Mouse (Mus musculus) heart, embryonic 16.5 days (tissue): Measurements from ENCODE around the gene Cyp1a1. TPM values are rescaled to one million over a fixed set of nuclear protein-coding genes. Genes with fewer than 3 reads are reported as not detected.

ENCODE experiments used
- ATAC-seq: fragments of 200-750 bp; cut with Nextera tagmentation; replicated peaks from 2 replicates; pipeline ENCODE4 v1.8.0; 2017; ENCODE audit warnings: moderate number of reproducible peaks; ENCODE audit not compliant: insufficient read depth, low FRiP score; ENCODE audit errors: extremely low read depth
- H3K27ac ChIP-seq: fragments of 300-500 bp; sonication (generic); 2 replicates; pipeline ENCODE4 v1.5.1; 2014; ENCODE audit warnings: mild to moderate bottlenecking, low read length, control low read depth, moderate library complexity
- H3K27me3 ChIP-seq: fragments of 300-500 bp; sonication (generic); 2 replicates; pipeline ENCODE4 v1.6.1; 2014; ENCODE audit warnings: low read length, mixed read lengths; ENCODE audit not compliant: control insufficient read depth, insufficient read depth
- H3K36me3 ChIP-seq: fragments of 300-500 bp; sonication (generic); 2 replicates; pipeline ENCODE4 v1.6.1; 2014; ENCODE audit not compliant: control insufficient read depth, insufficient read depth
- H3K4me1 ChIP-seq: fragments of 300-500 bp; sonication (generic); 2 replicates; pipeline ENCODE4 v1.6.1; 2014; ENCODE audit warnings: low read length, mixed read lengths; ENCODE audit not compliant: control insufficient read depth, insufficient read depth
- H3K4me2 ChIP-seq: fragments of 300-500 bp; sonication (generic); 2 replicates; pipeline ENCODE4 v1.6.1; 2014; ENCODE audit warnings: low read depth, mild to moderate bottlenecking, control low read depth, low read length
- H3K4me3 ChIP-seq: fragments of 300-500 bp; sonication (generic); 2 replicates; pipeline ENCODE4 v1.5.1; 2014; ENCODE audit warnings: mild to moderate bottlenecking, control low read depth, low read length
- H3K9ac ChIP-seq: fragments of 300-500 bp; sonication (generic); 2 replicates; pipeline ENCODE4 v1.6.1; 2014; ENCODE audit warnings: low read length, control low read depth
- H3K9me3 ChIP-seq: fragments of 300-500 bp; sonication (generic); replicated peaks from 2 replicates; pipeline ENCODE4 v1.6.1; 2016; ENCODE audit warnings: low read length; ENCODE audit not compliant: control insufficient read depth
- WGBS: fragments of 180-500 bp; shearing (Covaris S2); extraction: QIAGEN DNeasy Blood & Tissue Kit; methylation state at CpG from one replicate; pipeline ENCODE4 v1.1.7; 2014; 5-methylcytosine and 5-hydroxymethylcytosine counted together
- polyA plus RNA-seq: library from polyadenylated mRNA; unstranded; fragments of >200 nt; fragmentation: Nextera tagmentation; extraction: Ambion mirVana; gene quantifications from 2 replicates; pipeline ENCODE4 v1.2.1, GENCODE M21; 2015

The Cyp1a1 gene
- polyA plus RNA-seq, 1 experiment from 2014 or later = not detected

GRCm38 (mm10) chr9:57644442-57644943 is 43.2 kb upstream of the Cyp1a1 start:
- ATAC-seq = no peak
- Histone ChIP-seq H3K4me2 (peak overlapping the region; percentile 88), H3K4me3 (peak overlapping the region; percentile 85), H3K36me3 (no peaks in the 10 kb centered on the region; the same call in 1 of the 2 replicates), H3K27ac (peak overlapping the region; percentile 96), H3K9ac (peak overlapping the region; percentile 98), H3K27me3 (no peaks in the 10 kb centered on the region), H3K4me1 (peaks cover 42% of the 10 kb centered on the region), H3K9me3 (no peaks in the 10 kb centered on the region)
- WGBS = 2% methylated on average over 18 of the region's 18 CpGs

GRCm38 (mm10) chr9:57644944-57645893 is 42.5 kb upstream of the Cyp1a1 start:
- H3K9ac ChIP-seq = peak overlapping the region; percentile 98
- H3K27me3 ChIP-seq = no peaks in the 10 kb centered on the region
- peak overlapping the region; percentile 88 for H3K4me2 ChIP-seq
- H3K4me1 ChIP-seq = peaks cover 35% of the 10 kb centered on the region
- H3K27ac ChIP-seq = peak overlapping the region; percentile 96
- H3K4me3 ChIP-seq = peak overlapping the region; percentile 85
- under 1% methylated on average over 84 of the region's 85 CpGs for WGBS
- peak; percentile 87 for ATAC-seq
- no peaks in the 10 kb centered on the region for H3K9me3 ChIP-seq
- H3K36me3 ChIP-seq = no peaks in the 10 kb centered on the region; the same call in 1 of the 2 replicates

GRCm38 (mm10) chr9:57646551-57647103 is 41.1 kb upstream of the Cyp1a1 start:
- no peak overlapping the region for H3K9ac ChIP-seq
- 70% methylated on average over 12 of the region's 12 CpGs for WGBS
- no peak for ATAC-seq

GRCm38 (mm10) chr9:57647286-57648108 is 40.2 kb upstream of the Cyp1a1 start:
- Histone ChIP-seq H3K27ac (peak overlapping the region; percentile 5; the same call in 1 of the 2 replicates), H3K4me1 (peaks cover 20% of the 10 kb centered on the region), H3K9me3 (no peaks in the 10 kb centered on the region), H3K4me3 (no peak overlapping the region), H3K9ac (no peak overlapping the region), H3K36me3 (no peaks in the 10 kb centered on the region), H3K27me3 (no peaks in the 10 kb centered on the region), H3K4me2 (no peak overlapping the region)
- WGBS = 56% methylated on average over 4 of the region's 4 CpGs
- ATAC-seq = no peak

More at GRCm38 (mm10) chr9:57646551-57647103, 41.1 kb upstream of the Cyp1a1 start:
- H3K4me1 ChIP-seq = peaks cover 21% of the 10 kb centered on the region
- no peak overlapping the region for H3K27ac ChIP-seq
- no peak overlapping the region for H3K4me2 ChIP-seq
- H3K27me3 ChIP-seq = no peaks in the 10 kb centered on the region
- H3K9me3 ChIP-seq = no peaks in the 10 kb centered on the region
- H3K4me3 ChIP-seq = no peak overlapping the region
- H3K36me3 ChIP-seq = no peaks in the 10 kb centered on the region; the same call in 1 of the 2 replicates

- 90% methylated on average over 6 of the region's 6 CpGs for WGBS
- no peak overlapping the region for H3K9ac ChIP-seq
- no peak overlapping the region for H3K4me2 ChIP-seq
- peaks cover 3% of the 10 kb centered on the region; the same call in 1 of the 2 replicates for H3K4me1 ChIP-seq
- no peak for ATAC-seq
- no peaks in the 10 kb centered on the region for H3K36me3 ChIP-seq
- peak overlapping the region; percentile 45; the same call in 1 of the 2 replicates for H3K27ac ChIP-seq
- peaks cover 4% of the 10 kb centered on the region; the same call in 1 of the 2 replicates for H3K27me3 ChIP-seq
- H3K4me3 ChIP-seq = no peak overlapping the region
- H3K9me3 ChIP-seq = no peaks in the 10 kb centered on the region
These were observed 37.5 kb upstream of the Cyp1a1 start for GRCm38 (mm10) chr9:57650130-57650785.

GRCm38 (mm10) chr9:57650786-57651311 is 36.9 kb upstream of the Cyp1a1 start:
- H3K4me3 ChIP-seq = no peak overlapping the region
- 34% methylated on average over 6 of the region's 6 CpGs for WGBS
- no peaks in the 10 kb centered on the region for H3K9me3 ChIP-seq
- H3K9ac ChIP-seq = no peak overlapping the region; the same call in 1 of the 2 replicates
- H3K4me1 ChIP-seq = peaks cover 1% of the 10 kb centered on the region; the same call in 1 of the 2 replicates
- H3K36me3 ChIP-seq = no peaks in the 10 kb centered on the region
- no peak overlapping the region for H3K4me2 ChIP-seq
- H3K27me3 ChIP-seq = peaks cover 4% of the 10 kb centered on the region; the same call in 1 of the 2 replicates
- H3K27ac ChIP-seq = peak overlapping the region; percentile 61
- peak; percentile 25; the same call in 1 of the 2 replicates for ATAC-seq

- Histone ChIP-seq H3K36me3 (no peaks in the 10 kb centered on the region), H3K9ac (no peak overlapping the region), H3K27me3 (peaks cover 4% of the 10 kb centered on the region; the same call in 1 of the 2 replicates), H3K27ac (no peak overlapping the region), H3K4me3 (no peak overlapping the region), H3K4me2 (no peak overlapping the region), H3K9me3 (no peaks in the 10 kb centered on the region), H3K4me1 (peaks cover 4% of the 10 kb centered on the region; the same call in 1 of the 2 replicates)
- ATAC-seq = no peak
- WGBS = 73% methylated on average over 9 of the region's 9 CpGs
These were observed 35.4 kb upstream of the Cyp1a1 start for GRCm38 (mm10) chr9:57652351-57652750.

GRCm38 (mm10) chr9:57652855-57653254 is 34.9 kb upstream of the Cyp1a1 start:
- Histone ChIP-seq H3K4me1 (peaks cover 4% of the 10 kb centered on the region; the same call in 1 of the 2 replicates), H3K9ac (no peak overlapping the region), H3K27me3 (peaks cover 4% of the 10 kb centered on the region; the same call in 1 of the 2 replicates), H3K9me3 (no peaks in the 10 kb centered on the region), H3K4me2 (no peak overlapping the region), H3K27ac (peak overlapping the region; percentile 5; the same call in 1 of the 2 replicates), H3K4me3 (no peak overlapping the region), H3K36me3 (no peaks in the 10 kb centered on the region)
- ATAC-seq = no peak
- WGBS = 67% methylated on average over 3 of the region's 3 CpGs
